Mouse (Mus musculus) lung, postnatal 0 days (tissue): ENCODE data around the gene Fndc1.

Experiments
- CTCF ChIP-seq: IDR thresholded peaks from 2 replicates; pipeline ENCODE4 v1.5.1; 2016; ENCODE audit warnings: antibody characterized with exemption, mild to moderate bottlenecking
- EP300 ChIP-seq: IDR thresholded peaks from 2 replicates; pipeline ENCODE4 v1.6.1; 2016; ENCODE audit warnings: antibody characterized with exemption, mild to moderate bottlenecking, control low read depth

- no peak for TF ChIP-seq CTCF
- TF ChIP-seq EP300, result no peak
Observed at GRCm38 (mm10) chr17:7860845-7861360, 33.8 kb upstream of the Fndc1 start.
